Mouse (Mus musculus) skeletal muscle tissue, adult 2 months (tissue): ENCODE measurements at regions not wholly inside any gene's neighbourhood (a gene's known extent, or its start where the extent isn't known, plus 50 kb on each side); places are given as distances from the start of the nearest gene placed in this dataset.
"Not testable (repeated sequence)": the region's sequence is repeated elsewhere in the genome, so short reads cannot be mapped to it uniquely, and the experiment has no call there.

ENCODE experiments used
- DNase-seq: peaks from one replicate; pipeline ENCODE4 v3.0.0-alpha.2; 2012; ENCODE audit warnings: low read depth, low spot score

DNA sequence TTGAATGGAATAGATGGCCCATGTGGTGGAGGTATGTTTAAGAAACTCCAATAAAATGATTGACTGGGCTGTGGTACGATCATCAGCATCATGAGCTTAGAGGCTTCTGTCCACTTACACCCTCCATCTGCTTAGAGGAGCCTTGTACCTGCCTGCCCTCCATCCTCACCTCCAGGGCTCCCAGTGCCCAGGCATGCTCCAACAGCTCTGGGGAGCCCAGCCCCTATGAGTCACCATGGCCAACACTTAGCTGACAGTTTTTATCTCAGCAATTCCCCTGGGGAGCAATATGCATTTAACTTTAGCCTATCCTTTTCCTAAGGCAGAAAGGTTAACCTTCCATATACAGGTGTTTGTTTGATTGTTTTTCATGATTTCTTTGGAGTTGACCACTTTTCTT is 174.3 kb upstream of the Plxna2 start:
- no peak for DNase-seq

- no peak for DNase-seq
Measured at GRCm38 (mm10) chr1:194437301-194437700, 180.7 kb upstream of the Plxna2 start.

GRCm38 (mm10) chr1:194435060-194435459 is 183.0 kb upstream of the Plxna2 start:
- no peak for DNase-seq

DNA sequence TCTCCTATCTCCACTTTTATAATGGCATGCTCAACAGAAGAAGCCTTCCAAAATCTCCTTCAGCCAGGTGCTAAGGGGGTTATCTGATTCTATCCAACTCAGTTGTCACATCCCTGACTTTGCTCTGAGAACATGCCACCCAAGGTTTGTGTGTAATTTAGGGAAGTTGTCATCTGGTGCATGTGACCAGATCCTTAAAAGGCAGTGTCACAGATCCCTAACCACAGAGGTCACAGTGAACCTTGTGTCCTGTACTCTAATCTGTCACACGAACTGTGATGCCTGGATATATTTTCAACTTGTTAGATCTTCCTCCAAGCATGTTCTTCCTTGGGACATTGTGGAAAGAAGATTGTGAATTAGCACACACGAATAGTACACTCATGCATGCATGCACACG is 189.4 kb upstream of the Plxna2 start:
- DNase-seq, result no peak

DNA sequence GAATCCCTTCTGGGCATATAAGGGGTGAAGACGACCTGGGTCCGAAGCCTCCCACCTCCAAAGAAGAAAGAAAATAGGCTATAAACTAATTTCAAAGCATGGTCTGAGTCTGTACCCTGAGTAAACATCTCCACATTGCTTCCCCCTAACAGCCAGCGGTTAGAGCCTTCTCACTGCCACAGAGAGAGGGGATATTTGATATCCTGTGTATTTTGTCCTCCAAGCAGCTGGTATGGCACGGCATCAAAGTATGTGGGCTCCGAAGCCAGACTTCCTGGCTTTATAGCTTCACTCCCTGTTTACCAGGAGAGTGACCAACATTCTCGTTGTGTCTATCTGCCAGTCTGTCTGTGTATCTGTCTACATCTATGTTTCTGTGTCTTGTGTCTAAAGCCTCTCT is 191.7 kb upstream of the Plxna2 start:
- peak; percentile 26 for DNase-seq

DNA sequence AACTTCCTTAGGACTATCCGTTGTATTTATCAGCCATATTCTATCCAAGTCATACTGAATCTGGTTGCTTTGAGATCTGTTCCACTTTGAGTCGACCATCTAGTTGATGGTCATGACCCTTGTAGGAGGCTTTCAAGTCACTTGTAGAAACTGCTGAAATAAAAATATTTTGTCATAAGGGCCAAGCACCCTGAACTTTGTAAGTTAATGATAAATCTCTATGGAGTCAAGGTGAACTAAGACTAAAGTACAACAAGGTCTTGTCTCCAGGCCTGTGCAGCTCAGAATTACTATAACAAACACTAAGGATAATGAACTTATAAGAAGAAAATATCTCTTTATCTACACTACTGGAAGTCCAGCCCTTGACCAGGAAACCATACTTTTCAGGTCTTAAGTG is 193.8 kb upstream of the Plxna2 start:
- DNase-seq, result no peak

DNA sequence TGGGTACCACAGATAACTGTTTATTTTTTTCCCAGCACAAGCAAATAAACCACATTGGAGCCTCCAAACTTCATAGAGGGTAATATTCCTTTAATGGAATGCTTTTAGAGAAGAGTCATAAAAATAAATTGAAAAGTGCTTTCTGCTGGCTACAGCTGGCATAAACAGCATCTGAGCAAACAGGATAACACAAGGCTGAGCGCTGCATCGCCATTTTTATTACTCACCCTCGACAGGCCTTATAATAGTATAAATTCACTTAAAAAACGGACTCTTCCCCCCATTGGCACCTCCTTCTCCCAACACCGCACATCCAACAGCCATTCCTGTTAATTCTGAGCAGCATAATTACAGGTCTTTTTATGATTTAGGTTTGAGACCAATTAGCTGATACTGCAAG is 205.8 kb upstream of the Plxna2 start:
- no peak for DNase-seq

DNA sequence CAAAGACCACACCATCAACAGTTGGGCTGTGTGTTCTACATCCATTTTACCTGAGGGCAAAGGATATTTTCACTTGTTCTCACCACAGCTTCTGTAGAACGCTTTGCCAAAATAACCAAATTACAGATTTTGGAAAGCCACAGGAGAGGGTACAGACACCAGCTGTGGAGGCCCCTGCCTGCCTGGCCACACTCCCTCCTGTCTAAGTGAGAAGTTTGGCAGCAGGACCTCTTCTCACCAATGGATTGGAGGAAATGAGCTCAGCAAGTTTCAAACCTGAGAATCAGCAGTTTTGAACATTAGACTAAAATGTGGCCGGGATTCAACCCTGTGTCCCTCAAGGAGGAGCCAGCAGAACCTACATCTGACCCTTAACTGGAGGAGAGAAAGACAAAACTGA is 206.2 kb upstream of the Plxna2 start:
- DNase-seq, result no peak

DNA sequence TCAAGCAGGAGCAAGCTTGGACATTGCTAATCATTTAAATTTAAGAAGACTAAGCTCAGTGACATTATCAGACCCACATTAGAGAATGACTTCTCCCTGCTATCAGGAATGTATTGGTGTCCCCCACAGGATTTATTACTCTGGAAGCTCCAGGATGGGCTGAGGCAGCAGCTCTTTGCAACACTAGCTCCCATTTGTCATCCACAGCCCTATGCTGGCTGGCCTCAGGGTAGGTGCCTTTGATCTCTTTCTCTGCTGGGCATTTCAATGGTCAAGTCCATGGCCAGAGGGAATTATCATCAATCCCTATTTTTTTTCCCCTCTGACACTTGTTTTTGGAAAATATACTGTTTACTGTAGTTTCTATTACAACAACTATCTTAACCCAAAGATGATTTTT is 218.7 kb upstream of the Plxna2 start:
- no peak for DNase-seq

DNA sequence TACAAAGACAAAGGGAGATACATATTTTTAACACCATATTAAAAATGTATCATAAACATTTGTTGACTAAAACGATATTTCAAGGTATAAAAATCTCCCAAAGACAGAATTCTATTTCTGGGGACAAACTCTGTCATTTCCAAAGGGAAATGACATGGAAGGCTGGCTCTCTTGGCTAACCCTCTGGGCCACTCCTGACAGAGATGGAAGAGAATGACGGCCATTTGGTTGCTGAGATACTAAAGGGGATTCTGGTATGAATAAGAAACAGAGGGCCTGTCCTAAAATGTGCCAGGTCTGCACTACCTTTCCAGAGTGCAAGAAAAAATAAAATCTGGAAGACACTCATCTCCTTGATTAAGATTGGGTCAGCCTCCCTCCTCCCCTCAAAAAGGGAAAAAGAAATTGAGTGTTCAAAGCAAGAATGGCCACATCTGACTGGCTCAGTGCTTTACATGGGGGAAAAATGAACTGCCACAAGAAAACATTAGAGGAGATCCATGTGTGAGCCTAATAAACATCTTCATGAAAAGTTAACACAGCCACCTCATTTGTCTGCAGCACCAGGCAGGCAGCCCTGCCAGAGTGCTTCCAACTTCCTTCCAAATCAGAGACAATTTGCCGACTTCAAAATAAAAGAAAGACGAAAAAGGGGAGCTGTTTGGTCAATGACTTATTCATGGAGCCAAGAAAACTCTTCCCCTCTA is 221.1 kb upstream of the Plxna2 start:
- no peak for DNase-seq

GRCm38 (mm10) chr1:194393720-194394119 is 224.3 kb upstream of the Plxna2 start:
- no peak for DNase-seq

- no peak for DNase-seq
Measured at GRCm38 (mm10) chr1:194390202-194390601, 227.8 kb upstream of the Plxna2 start.

DNA sequence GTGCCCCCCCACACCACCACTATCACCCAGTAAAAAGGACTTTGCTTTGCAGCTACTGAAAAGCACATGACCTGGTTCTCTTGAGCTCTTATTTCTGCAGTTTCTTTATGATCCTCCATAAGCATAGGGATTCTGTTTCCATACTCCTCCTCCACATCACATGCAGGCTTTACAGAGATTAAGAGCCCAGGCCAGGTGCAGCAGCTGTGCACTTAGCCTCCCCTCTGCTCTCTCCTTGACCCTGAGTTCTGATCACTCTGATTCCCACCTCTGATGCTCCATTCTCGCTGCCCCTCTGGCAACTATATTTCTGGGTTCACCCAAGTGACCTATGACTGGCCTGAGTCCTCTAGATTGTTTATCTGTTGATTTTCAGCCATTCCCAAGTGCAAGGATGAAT is 239.9 kb upstream of the Plxna2 start:
- DNase-seq, result no peak

DNA sequence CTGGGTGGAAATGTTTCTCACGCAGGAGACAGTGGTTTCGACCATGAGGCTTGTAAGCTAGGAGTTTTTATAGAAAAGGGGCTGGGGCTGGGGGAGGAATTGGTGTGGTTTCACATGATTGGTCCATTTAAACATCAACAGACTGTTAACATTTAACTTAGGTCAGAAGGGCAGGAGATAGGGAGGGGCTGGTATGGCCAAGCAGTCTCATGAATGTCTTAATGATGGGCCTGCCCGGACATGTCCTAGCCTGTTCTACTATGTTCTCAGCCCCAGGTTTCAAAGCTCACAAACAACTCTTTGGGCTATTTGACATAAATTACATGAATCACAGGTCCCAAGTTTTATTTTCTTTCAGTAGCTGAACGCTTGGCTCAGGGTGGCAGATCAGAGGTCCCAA is 244.5 kb upstream of the Plxna2 start:
- DNase-seq, result not testable (repeated sequence)

DNA sequence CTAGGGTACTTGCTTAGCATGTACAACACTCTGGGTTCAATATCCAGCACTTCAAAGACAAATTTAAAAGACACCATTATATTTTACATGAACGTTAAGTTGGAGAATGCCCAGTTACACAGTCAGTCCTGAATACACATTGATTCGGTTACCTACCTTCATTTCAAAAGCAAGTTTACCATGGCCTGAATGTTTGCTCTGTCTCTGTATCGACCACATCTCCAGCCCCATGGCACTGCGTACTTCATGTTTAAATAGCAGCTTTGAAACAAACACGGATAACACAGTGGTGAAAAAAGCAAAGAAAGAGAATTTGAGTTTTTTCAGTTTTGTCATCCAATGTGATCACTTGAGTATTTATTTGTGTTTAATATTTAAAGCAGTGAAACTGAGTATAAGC is 254.1 kb upstream of the Plxna2 start:
- DNase-seq, result no peak

DNA sequence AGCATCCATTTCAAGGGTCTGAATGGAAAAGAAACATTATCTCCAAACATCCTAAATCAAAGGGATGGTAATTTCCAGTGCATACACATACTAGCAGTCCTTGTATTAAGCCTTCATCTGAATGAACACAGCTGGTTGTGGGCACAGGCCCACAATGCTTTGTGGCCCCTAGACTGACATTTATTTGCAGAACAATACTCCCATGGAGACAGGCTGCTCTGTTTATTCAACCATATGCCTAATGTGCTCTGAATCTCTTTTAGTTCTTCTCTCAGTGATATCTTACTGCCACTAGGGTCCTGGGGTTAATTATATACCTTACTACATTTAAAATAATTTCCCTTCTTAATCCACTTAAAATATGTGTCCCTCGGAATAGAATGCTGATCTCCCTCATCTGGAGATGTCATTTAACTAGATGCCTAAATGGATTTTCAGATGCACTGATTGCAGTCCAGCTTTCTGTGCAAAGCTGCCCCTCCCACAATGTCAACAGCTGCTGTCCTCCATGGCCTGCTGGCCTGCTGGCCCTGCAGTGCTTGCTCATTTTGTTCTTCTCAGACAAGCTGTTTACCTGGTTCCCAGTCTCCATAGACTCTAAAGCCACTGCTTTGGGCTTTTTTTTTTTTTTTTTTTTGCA is 254.8 kb upstream of the Plxna2 start:
- DNase-seq, result peak; percentile 4

DNA sequence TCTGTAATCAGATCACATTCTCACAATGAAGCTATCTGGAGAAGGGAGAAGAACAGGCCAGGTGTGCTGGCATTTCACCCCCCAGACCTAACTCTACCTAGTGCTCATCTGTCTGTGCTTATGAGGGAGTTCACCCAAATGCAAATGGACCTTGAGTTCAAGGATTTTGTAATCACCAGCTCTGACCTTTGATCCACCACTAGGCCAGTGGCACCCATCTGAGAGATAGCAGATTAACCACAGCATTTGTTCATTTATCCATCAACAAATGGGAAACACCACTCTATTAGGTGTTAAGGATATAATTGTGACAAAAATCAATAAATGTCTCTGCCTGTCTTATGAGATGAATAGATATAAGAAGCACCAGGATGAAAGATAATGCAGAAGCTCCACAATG is 255.7 kb upstream of the Plxna2 start:
- no peak for DNase-seq

DNA sequence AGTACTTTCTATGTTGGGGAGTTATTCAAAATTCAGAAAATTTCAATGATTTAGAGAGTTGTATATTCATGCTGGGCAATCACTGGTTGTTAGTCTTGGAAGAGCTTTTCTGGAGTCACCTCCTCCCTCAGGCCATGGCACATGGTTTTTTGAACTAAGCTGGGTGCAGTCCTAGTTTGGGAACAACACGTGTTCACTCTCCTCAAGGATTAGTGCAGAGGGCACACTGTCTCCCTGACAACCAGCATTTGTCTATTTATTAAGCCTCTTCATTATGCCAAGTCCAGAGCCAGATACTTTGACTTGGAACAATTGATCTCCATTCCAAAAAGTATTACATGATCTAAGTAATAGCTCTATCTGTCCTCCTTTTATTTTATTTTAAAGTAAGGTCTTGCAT is 256.7 kb upstream of the Plxna2 start:
- no peak for DNase-seq

GRCm38 (mm10) chr1:194354332-194355120 is 263.5 kb upstream of the Plxna2 start:
- no peak for DNase-seq

DNA sequence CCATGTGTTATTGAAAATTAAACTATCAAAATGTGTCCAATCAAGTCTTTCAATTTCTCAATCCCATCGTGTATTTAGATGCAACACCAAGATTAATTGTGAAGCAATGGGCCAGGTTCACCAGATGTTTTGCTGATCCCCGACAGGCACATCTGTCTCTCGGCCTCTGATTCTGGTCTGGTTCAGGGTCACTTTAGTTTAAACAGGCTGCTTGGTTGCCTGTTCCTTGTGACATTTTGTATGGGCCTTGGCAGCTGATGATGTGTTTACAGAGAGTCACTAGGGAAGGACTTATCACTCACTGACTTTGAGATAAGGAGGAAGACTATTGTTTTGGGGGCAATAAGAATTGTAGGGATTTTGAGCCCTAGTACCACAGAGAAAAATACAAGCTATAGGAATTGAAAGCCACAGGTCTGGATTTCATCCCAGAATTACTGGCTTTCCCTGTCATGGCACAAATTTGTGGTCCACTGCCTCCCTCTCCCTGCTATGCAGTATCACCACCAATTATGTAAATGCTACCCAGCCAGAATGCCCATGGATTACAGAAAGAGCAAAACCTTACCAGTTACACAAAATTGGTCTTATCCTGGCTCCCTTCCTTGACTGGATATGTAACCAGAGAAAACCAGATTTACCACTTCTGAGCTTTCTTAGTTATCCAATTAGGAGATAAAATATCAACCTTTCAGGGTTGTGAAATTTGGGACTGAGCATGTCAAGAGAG is 272.5 kb upstream of the Plxna2 start:
- DNase-seq, result no peak

DNA sequence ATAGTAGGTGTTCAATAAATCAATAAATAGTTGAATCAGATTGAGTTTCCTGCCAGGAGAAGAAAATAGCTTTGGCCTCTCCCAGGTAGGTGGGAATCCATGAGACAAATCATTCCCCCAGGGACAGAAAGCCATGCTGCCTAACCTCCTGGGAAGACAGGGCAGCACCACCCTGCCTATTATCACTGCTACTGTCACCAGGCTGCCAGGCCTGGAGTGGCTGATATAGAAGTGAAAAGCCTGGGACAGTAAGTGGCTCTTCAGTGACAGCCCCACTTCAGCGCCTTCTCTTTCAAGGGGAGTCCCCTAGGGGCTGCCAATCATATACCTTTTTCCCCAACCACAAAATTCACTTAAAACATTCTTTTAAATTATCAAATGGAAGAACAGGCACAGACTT is 275.4 kb upstream of the Plxna2 start:
- no peak for DNase-seq

- DNase-seq, result no peak
Measured at GRCm38 (mm10) chr1:194341758-194342157, 276.3 kb upstream of the Plxna2 start.
